Mouse (Mus musculus) hindbrain, postnatal 0 days (tissue): ENCODE data around the gene Slc25a1. TPM values are rescaled to one million over a fixed set of nuclear protein-coding genes. Genes with fewer than 3 reads are reported as not detected.

Experiments
- ATAC-seq: fragments of 200-750 bp; cut with Nextera tagmentation; 2 replicates; pipeline ENCODE4 v1.8.0; 2017; ENCODE audit warnings: mild to moderate bottlenecking, moderate TSS enrichment, moderate library complexity
- DNase-seq: peaks from one replicate; pipeline ENCODE4 v3.0.0-alpha.2; 2015; ENCODE audit warnings: low spot score
- H3K27ac ChIP-seq: fragments of 300-500 bp; sonication (generic); 2 replicates; pipeline ENCODE4 v1.5.1; 2014; ENCODE audit warnings: mild to moderate bottlenecking
- H3K27me3 ChIP-seq: fragments of 300-500 bp; sonication (generic); 2 replicates; pipeline ENCODE4 v1.6.1; 2014; ENCODE audit warnings: low read length, mixed read lengths; ENCODE audit not compliant: insufficient read depth
- H3K36me3 ChIP-seq: fragments of 300-500 bp; sonication (generic); 2 replicates; pipeline ENCODE4 v1.6.1; 2014; ENCODE audit warnings: low read length, mixed read lengths; ENCODE audit not compliant: insufficient read depth
- H3K4me1 ChIP-seq: fragments of 300-500 bp; sonication (generic); 2 replicates; pipeline ENCODE4 v1.6.1; 2014; ENCODE audit warnings: antibody characterized with exemption, low read length, mixed read lengths; ENCODE audit not compliant: insufficient read depth
- H3K4me2 ChIP-seq: fragments of 300-500 bp; sonication (generic); 2 replicates; pipeline ENCODE4 v1.6.1; 2014; ENCODE audit warnings: low read depth, mild to moderate bottlenecking, low read length, moderate library complexity, mixed read lengths
- H3K4me3 ChIP-seq: fragments of 300-500 bp; sonication (generic); 2 replicates; pipeline ENCODE4 v1.5.1; 2014; ENCODE audit warnings: low read length
- H3K9ac ChIP-seq: fragments of 300-500 bp; sonication (generic); replicated peaks from 2 replicates; pipeline ENCODE4 v1.6.1; 2014; ENCODE audit warnings: mild to moderate bottlenecking, low read length, moderate library complexity, mixed read lengths
- H3K9me3 ChIP-seq: fragments of 300-500 bp; sonication (generic); 2 replicates; pipeline ENCODE4 v1.6.1; 2016; ENCODE audit warnings: low read length, mixed read lengths
- CTCF ChIP-seq: IDR thresholded peaks from 2 replicates; pipeline ENCODE4 v1.5.1; 2016; ENCODE audit warnings: antibody characterized with exemption, control low read depth, low read depth
- WGBS: fragments of 180-500 bp; shearing (Covaris S2); extraction: QIAGEN DNeasy Blood & Tissue Kit; methylation state at CpG from one replicate; pipeline ENCODE4 v1.1.7; 2014; 5-methylcytosine and 5-hydroxymethylcytosine counted together
- polyA plus RNA-seq: library from polyadenylated mRNA; unstranded; fragments of >200 nt; fragmentation: Nextera tagmentation; extraction: Ambion mirVana; gene quantifications from 2 replicates; pipeline ENCODE4 v1.2.1, GENCODE M21; 2015
- total RNA-seq: library from RNA; depleted of rRNA; stranded (reverse); fragments of >200 nt; gene quantifications from 2 replicates; pipeline ENCODE4 v1.2.3, GENCODE M21; 2014

Slc25a1 gene
- total and polyA plus RNA-seq, 2 experiments from 2014 or later, result 151 to 228 TPM

- 1% methylated on average over 14 of the region's 14 CpGs for WGBS
- H3K9ac ChIP-seq, result peak overlapping the region; percentile 72
- no peaks in the 10 kb centered on the region for H3K27me3 ChIP-seq
- no peaks in the 10 kb centered on the region for H3K9me3 ChIP-seq
- peak; percentile 41 for DNase-seq
- H3K4me2 ChIP-seq, result peak overlapping the region; percentile 98
- no peak for TF ChIP-seq CTCF
- H3K36me3 ChIP-seq, result peaks cover 15% of the 10 kb centered on the region; the same call in 1 of the 2 replicates
- peak overlapping the region; percentile 58 for H3K4me3 ChIP-seq
- peaks cover 18% of the 10 kb centered on the region for H3K4me1 ChIP-seq
- H3K27ac ChIP-seq, result peak overlapping the region; percentile 90
- ATAC-seq, result peak; percentile 24
Measured at GRCm38 (mm10) chr16:17922163-17922538, 5.9 kb downstream of the Slc25a1 start.

- Histone ChIP-seq H3K9me3 (no peaks in the 10 kb centered on the region), H3K4me1 (peaks cover 12% of the 10 kb centered on the region), H3K4me3 (peak overlapping the region; percentile 58), H3K27me3 (peaks cover 3% of the 10 kb centered on the region), H3K9ac (peak overlapping the region; percentile 72), H3K36me3 (peaks cover 15% of the 10 kb centered on the region; the same call in 1 of the 2 replicates), H3K4me2 (peak overlapping the region; percentile 98), H3K27ac (peak overlapping the region; percentile 90)
- WGBS, result 2% methylated on average over 46 of the region's 47 CpGs
- peak; percentile 77 for TF ChIP-seq CTCF
- DNase-seq (peak; percentile 100), ATAC-seq (peak; percentile 97)
Measured at GRCm38 (mm10) chr16:17921325-17922162, 6.5 kb downstream of the Slc25a1 start.

GRCm38 (mm10) chr16:17920586-17920985, 7.4 kb downstream of the Slc25a1 start:
- no peak for DNase-seq
- H3K27ac ChIP-seq, result 0 out of 2 replicates have a peak overlapping the region, but pooled peaks have one; percentile 90
- 14% methylated on average over 20 of the region's 20 CpGs for WGBS

GRCm38 (mm10) chr16:17914307-17915249, 13.4 kb downstream of the Slc25a1 start, which contains the start of gene Gsc2:
TSS of gene Gsc2 (minus strand) at chr16:17915059.
- ATAC-seq (no peak; the same call in 1 of the 2 replicates), DNase-seq (peak; percentile 28)
- no peak for TF ChIP-seq CTCF
- WGBS, result 2% methylated on average over 95 of the region's 106 CpGs
- peak within 1 kb of the TSS; percentile 51 for H3K4me2 ChIP-seq
- no peaks in the 10 kb centered on the region for H3K36me3 ChIP-seq
- peaks cover 37% of the 10 kb centered on the region for H3K27me3 ChIP-seq
- H3K27ac ChIP-seq, result no peak within 1 kb of the TSS
- peaks cover 16% of the 10 kb centered on the region for H3K4me1 ChIP-seq
- peak within 1 kb of the TSS; percentile 28; the same call in 1 of the 2 replicates for H3K9ac ChIP-seq
- H3K9me3 ChIP-seq, result no peaks in the 10 kb centered on the region
- peak within 1 kb of the TSS; percentile 32 for H3K4me3 ChIP-seq

More at GRCm38 (mm10) chr16:17920586-17920985, 7.4 kb downstream of the Slc25a1 start:
- Histone ChIP-seq H3K4me3 (no peak overlapping the region), H3K9ac (peak overlapping the region; percentile 21; the same call in 1 of the 2 replicates), H3K36me3 (peaks cover 9% of the 10 kb centered on the region; the same call in 1 of the 2 replicates), H3K27me3 (peaks cover 13% of the 10 kb centered on the region), H3K4me2 (peak overlapping the region; percentile 98; the same call in 1 of the 2 replicates), H3K9me3 (no peaks in the 10 kb centered on the region), H3K4me1 (peaks cover 7% of the 10 kb centered on the region; the same call in 1 of the 2 replicates)
- TF ChIP-seq CTCF, result no peak
- ATAC-seq, result no peak

- peak within 1 kb of the TSS; percentile 56 for H3K9ac ChIP-seq
- H3K27me3 ChIP-seq, result peaks cover 30% of the 10 kb centered on the region
- H3K4me1 ChIP-seq, result peaks cover 16% of the 10 kb centered on the region
- peak within 1 kb of the TSS; percentile 93 for H3K4me2 ChIP-seq
- under 1% methylated on average over 35 of the region's 35 CpGs for WGBS
- TF ChIP-seq CTCF, result peak; percentile 81
- H3K9me3 ChIP-seq, result no peaks in the 10 kb centered on the region
- H3K4me3 ChIP-seq, result peak within 1 kb of the TSS; percentile 59
- DNase-seq (peak; percentile 99), ATAC-seq (peak; percentile 95)
- peak within 1 kb of the TSS; percentile 42 for H3K27ac ChIP-seq
- H3K36me3 ChIP-seq, result peaks cover 32% of the 10 kb centered on the region
Measured at GRCm38 (mm10) chr16:17911052-17911595, 16.9 kb downstream of the Slc25a1 start, which contains the start of gene Ess2. TSS of gene Ess2 (minus strand) at chr16:17911348.

GRCm38 (mm10) chr16:17898462-17898861, 29.6 kb downstream of the Slc25a1 start, which contains the start of the genes Dgcr2 and Tssk2:
TSS of gene Dgcr2 (minus strand) at chr16:17898562.
TSS of gene Tssk2 (plus strand) at chr16:17898637.
- TF ChIP-seq CTCF, result no peak

More at GRCm38 (mm10) chr16:17898462-17898861, 29.6 kb downstream of the Slc25a1 start, which contains the start of the genes Dgcr2 and Tssk2:
- Histone ChIP-seq H3K36me3 (peaks cover 46% of the 10 kb centered on the region), H3K27me3 (no peaks in the 10 kb centered on the region), H3K4me1 (no peaks in the 10 kb centered on the region), H3K4me3 (no peak within 1 kb of the TSS), H3K4me2 (no peak within 1 kb of the TSS), H3K27ac (no peak within 1 kb of the TSS), H3K9ac (no peak within 1 kb of the TSS), H3K9me3 (no peaks in the 10 kb centered on the region)
- ATAC-seq (peak; percentile 10; the same call in 1 of the 2 replicates), DNase-seq (no peak)
- 85% methylated on average over 14 of the region's 14 CpGs for WGBS
